Mouse (Mus musculus): ENCODE measurements around the gene Ppp4c.
A peak's percentile ranks its signal among the peaks of the same experiment; 100 is the strongest.

DNA sequence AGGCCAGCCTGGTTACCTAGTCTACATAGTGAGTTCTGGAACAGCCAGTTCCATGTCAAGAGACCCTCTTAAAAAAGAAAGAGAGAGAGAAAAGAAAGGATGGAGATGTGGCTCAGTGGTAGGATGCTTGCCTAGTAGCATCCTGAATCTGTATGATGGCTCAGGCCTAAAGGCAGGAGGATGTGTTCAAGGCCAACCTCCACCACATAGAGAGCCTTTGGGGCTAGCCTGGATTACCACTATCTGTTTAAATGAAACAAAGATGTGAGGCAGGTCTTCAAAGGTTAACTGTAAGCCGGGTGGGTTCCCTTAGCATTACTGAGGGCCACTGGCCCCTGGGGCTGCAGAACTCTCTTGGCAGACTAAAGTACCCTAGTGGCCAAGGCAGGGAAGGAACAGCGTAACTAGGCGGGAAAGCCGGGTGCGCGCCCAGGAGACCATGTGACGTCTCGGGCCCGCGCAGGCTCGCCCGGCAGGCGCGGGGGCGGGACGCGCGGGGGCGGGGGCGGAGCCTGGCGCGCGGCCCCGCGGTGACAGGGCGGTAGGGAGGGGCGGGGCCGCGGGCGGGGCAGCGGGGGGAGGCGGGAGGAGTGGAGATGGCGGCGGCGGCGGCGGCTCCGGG lies 33.1 kb downstream of the Ppp4c start, which contains the start of gene Mapk3:
- peak; percentile 40; the same call in 1 of the 2 replicates for TF ChIP-seq CTCF (IDR thresholded peaks at IDR 0.05; ENCODE audit: low read depth, low read length)
- TF ChIP-seq POLR2A (IDR thresholded peaks at IDR 0.05; ENCODE audit: borderline replicate concordance, low read depth, low read length), result no peak
